Mouse (Mus musculus) kidney, adult 2 months (tissue): Measurements from ENCODE around the gene Plac1.

Experiments used
- CTCF ChIP-seq: fragments of 200-500 bp; conservative IDR thresholded peaks from 2 replicates; pipeline ENCODE4 v1.5.1; 2011; ENCODE audit warnings: low read depth, mild to moderate bottlenecking, control low read depth, low read length, moderate library complexity, mixed read lengths; ENCODE audit not compliant: insufficient read depth, insufficient read length
- POLR2A ChIP-seq: fragments of 200-500 bp; IDR thresholded peaks from one replicate; pipeline ENCODE4 v1.6.1; 2011; ENCODE audit warnings: low read depth, low read length, control low read depth

- TF ChIP-seq CTCF (no peak), POLR2A (no peak)
Measured at GRCm38 (mm10) chrX:53273124-53273523, 33.2 kb upstream of the Plac1 start, which contains the start of gene Fam122c.
